Mouse (Mus musculus) hindbrain, embryonic 13.5 days (tissue): ENCODE results near the gene Tlr12. TPM values are rescaled to one million over a fixed set of nuclear protein-coding genes. Genes with fewer than 3 reads are reported as not detected.
"Not testable (repeated sequence)": the region's sequence is repeated elsewhere in the genome, so short reads cannot be mapped to it uniquely, and the experiment has no call there.

Source experiments
- ATAC-seq: fragments of 200-750 bp; cut with Nextera tagmentation; 2 replicates; pipeline ENCODE4 v1.8.0; 2017; ENCODE audit warnings: moderate TSS enrichment; ENCODE audit not compliant: low FRiP score
- H3K27ac ChIP-seq: fragments of 300-500 bp; sonication (generic); 2 replicates; pipeline ENCODE4 v1.5.1; 2015; ENCODE audit warnings: inconsistent platforms, mild to moderate bottlenecking, moderate library complexity
- H3K27me3 ChIP-seq: fragments of 300-500 bp; sonication (generic); 2 replicates; pipeline ENCODE4 v1.6.1; 2015; ENCODE audit warnings: mild to moderate bottlenecking, inconsistent platforms
- H3K36me3 ChIP-seq: fragments of 300-500 bp; sonication (generic); 2 replicates; pipeline ENCODE4 v1.6.1; 2015; ENCODE audit warnings: mild to moderate bottlenecking, inconsistent platforms
- H3K4me1 ChIP-seq: fragments of 300-500 bp; sonication (generic); replicated peaks from 2 replicates; pipeline ENCODE4 v1.6.1; 2015; ENCODE audit warnings: inconsistent platforms
- H3K4me2 ChIP-seq: fragments of 300-500 bp; sonication (generic); 2 replicates; pipeline ENCODE4 v1.6.1; 2015; ENCODE audit warnings: inconsistent platforms, mild to moderate bottlenecking, moderate library complexity
- H3K4me3 ChIP-seq: fragments of 300-500 bp; sonication (generic); 2 replicates; pipeline ENCODE4 v1.5.1; 2015; ENCODE audit warnings: mild to moderate bottlenecking, inconsistent platforms
- H3K9ac ChIP-seq: fragments of 300-500 bp; sonication (generic); 2 replicates; pipeline ENCODE4 v1.6.1; 2015; ENCODE audit warnings: mild to moderate bottlenecking, inconsistent platforms
- H3K9me3 ChIP-seq: fragments of 300-500 bp; sonication (generic); 2 replicates; pipeline ENCODE4 v1.6.1; 2016; ENCODE audit warnings: inconsistent platforms
- WGBS: fragments of 180-500 bp; shearing (Covaris S2); methylation state at CpG from one replicate; pipeline ENCODE4 v1.1.7; 2015; 5-methylcytosine and 5-hydroxymethylcytosine counted together
- polyA plus RNA-seq: library from polyadenylated mRNA; unstranded; fragments of >200 nt; fragmentation: Nextera tagmentation; extraction: Ambion mirVana; gene quantifications from 2 replicates; pipeline ENCODE4 v1.2.1, GENCODE M21; 2015

Gene Tlr12
- polyA plus RNA-seq, 1 experiment from 2014 or later = 1.4 TPM

DNA sequence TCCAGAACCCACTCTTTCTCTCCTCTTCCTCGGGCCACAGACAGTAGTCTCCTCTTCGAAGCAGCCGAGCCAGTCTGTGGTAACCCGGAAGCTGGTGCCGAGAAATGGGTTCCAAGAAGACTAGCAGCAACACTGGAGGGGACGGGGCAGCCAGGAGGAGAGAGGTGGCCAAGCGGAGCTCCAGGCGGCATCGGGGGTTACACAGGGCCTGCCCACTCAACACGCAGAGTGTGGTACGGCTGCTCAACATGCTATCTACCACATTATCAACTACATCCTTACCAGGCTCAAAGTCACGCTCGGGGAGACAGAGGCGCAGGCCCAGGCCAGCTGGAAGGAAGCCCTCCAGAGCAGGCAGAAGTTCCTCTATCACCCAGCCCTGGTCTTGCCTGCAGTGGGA lies 2.7 kb downstream of the Tlr12 start:
- Histone ChIP-seq H3K9ac (no peak overlapping the region), H3K4me1 (peaks cover under 1% of the 10 kb centered on the region; the same call in 1 of the 2 replicates), H3K9me3 (no peaks in the 10 kb centered on the region), H3K4me2 (no peak overlapping the region), H3K27ac (no peak overlapping the region), H3K36me3 (no peaks in the 10 kb centered on the region), H3K4me3 (no peak overlapping the region), H3K27me3 (0 out of 2 replicates have a peak, but pooled peaks cover 8% of the 10 kb centered on the region)
- ATAC-seq = no peak
- WGBS = 86% methylated on average over 14 of the region's 14 CpGs

DNA sequence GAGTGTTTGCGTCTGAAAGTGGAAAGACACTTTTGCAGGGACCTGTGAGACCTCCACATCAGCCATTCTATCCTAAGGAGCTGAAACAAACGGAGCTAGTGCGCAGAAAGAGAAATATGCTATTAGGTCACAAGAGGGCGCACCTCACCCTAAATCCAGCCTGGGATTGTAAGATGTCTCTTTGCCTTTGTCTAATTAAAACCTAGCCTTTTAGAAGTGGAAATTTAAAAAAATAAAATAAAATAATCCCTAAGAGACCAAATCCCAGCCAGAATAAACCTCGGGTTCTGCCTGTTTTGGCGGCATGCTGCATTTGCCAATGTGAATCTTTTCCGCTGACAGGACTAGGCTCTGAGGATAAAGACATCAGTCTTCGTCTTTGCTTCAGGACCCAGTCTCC lies 5.1 kb downstream of the Tlr12 start:
- Histone ChIP-seq H3K9ac (no peak overlapping the region), H3K4me3 (no peak overlapping the region), H3K36me3 (no peaks in the 10 kb centered on the region), H3K9me3 (no peaks in the 10 kb centered on the region), H3K27me3 (0 out of 2 replicates have a peak, but pooled peaks cover 8% of the 10 kb centered on the region), H3K27ac (no peak overlapping the region), H3K4me2 (no peak overlapping the region), H3K4me1 (peaks cover 17% of the 10 kb centered on the region)
- 21% methylated on average over 8 of the region's 8 CpGs for WGBS
- no peak for ATAC-seq

DNA sequence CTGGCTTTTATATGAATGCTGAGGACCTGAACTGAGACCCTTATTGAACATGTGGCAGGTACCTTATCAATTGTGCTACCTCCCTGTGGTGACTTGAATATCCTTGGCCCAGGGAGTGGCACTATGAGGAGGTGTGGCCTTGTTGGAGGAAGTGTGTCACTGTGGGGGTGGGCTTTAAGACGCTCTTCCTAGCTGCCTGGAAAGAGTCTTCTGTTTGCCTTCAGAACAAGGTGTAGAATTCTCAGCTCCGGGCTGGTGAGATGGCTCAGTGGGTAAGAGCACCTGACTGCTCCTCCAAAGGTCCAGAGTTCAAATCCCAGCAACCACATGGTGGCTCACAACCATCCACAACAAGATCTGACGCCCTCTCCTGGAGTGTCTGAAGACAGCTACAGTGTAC lies 6.7 kb downstream of the Tlr12 start:
- not testable (repeated sequence) for H3K36me3 ChIP-seq, H3K4me2 ChIP-seq, H3K27ac ChIP-seq, H3K9ac ChIP-seq, H3K4me3 ChIP-seq, H3K27me3 ChIP-seq, H3K9me3 ChIP-seq, ATAC-seq
- H3K4me1 ChIP-seq = peaks cover 26% of the 10 kb centered on the region
- WGBS = 84% methylated on average over 3 of the region's 3 CpGs

DNA sequence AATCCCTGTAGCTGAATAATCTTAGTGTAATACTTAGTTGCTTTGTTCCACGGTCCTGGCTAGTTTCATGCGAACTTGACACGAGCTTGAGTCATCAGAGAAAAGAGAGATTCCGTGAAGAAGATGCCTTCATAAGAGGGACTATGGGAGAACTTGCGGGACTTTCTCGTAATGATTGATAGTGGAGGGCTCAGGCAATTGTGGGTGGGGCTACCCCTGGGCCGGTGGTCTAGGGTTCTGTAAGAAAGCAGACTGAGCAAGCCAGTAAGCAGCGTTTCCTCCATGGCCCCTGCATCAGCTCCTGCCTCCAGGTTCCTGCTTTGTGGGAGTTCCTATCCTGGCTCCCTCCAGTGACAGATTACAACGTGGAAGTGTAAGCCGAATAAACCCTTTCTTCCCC lies 7.7 kb downstream of the Tlr12 start:
- Histone ChIP-seq H3K4me1 (peaks cover 26% of the 10 kb centered on the region), H3K36me3 (no peaks in the 10 kb centered on the region), H3K9me3 (no peaks in the 10 kb centered on the region), H3K9ac (0 out of 2 replicates have a peak overlapping the region, but pooled peaks have one; percentile 24), H3K4me3 (peak overlapping the region; percentile 59; the same call in 1 of the 2 replicates), H3K27me3 (no peaks in the 10 kb centered on the region), H3K4me2 (peak overlapping the region; percentile 71), H3K27ac (no peak overlapping the region)
- ATAC-seq = no peak
- WGBS = 31% methylated on average over 10 of the region's 10 CpGs

DNA sequence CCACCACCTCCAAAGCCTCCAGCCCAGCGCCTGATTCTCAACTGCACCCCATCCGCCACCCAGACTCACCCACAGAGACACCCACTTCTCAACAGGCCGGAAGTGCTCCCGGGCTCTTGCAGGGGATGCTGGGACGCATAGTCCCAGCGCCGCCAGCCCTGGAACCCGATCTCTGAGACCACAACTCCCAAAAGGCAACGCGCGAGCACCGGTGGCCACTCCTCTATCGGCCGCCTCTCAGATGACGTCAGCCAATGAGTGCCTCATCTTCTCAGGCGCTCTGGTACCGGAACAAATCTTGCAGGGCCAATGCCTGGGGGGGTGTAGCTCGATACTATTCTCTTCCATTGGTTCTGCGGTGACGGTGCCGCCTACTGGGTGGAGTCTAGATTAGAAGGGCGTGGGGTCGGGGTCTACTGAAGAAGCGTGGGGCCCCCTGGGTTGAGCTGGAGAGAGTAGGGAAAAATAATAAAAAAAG lies 8.5 kb downstream of the Tlr12 start, which contains the start of gene Zscan20:
Gene Zscan20 (minus strand): TSS at position 174 of the 478 bp plus-strand sequence.
- Histone ChIP-seq H3K36me3 (no peaks in the 10 kb centered on the region), H3K4me1 (peaks cover 26% of the 10 kb centered on the region), H3K9ac (peak within 1 kb of the TSS; percentile 77), H3K27ac (peak within 1 kb of the TSS; percentile 72), H3K9me3 (no peaks in the 10 kb centered on the region), H3K4me3 (peak within 1 kb of the TSS; percentile 59), H3K4me2 (peak within 1 kb of the TSS; percentile 71), H3K27me3 (no peaks in the 10 kb centered on the region)
- peak; percentile 97 for ATAC-seq
- 1% methylated on average over 24 of the region's 24 CpGs for WGBS

DNA sequence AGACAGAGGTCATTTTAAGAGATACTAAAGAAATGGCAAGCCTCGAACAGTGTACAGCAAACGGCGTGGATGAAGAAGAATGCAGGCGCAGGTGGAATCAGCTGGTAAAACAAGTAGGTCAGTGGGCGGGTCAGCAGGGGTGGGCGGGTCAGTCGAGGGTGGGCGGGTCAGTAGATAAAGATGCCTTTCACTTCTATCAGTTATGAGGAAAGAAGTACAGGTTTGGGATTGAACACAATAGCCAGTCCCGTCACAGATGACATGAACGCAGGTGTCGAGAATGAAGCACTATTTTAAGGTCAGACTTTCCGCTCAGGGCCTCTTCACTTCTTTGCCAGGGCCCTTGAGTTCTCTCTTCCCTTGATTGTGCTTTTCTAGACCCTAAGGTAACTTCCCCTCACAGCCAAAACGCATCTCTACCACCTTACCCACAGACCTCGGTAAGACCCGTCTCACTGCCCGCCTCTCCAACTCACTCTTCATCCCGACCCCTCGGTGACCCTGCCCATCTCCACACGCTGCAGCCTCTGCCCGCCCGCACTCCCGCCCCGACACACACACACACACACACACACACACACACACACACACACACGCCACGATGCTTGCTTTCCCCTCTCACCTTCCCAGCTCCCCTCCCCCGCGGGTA lies 9.0 kb downstream of the Tlr12 start:
- no peaks in the 10 kb centered on the region for H3K27me3 ChIP-seq
- H3K36me3 ChIP-seq = peaks cover 2% of the 10 kb centered on the region; the same call in 1 of the 2 replicates
- peak overlapping the region; percentile 59 for H3K4me3 ChIP-seq
- H3K9ac ChIP-seq = peak overlapping the region; percentile 77
- H3K9me3 ChIP-seq = no peaks in the 10 kb centered on the region
- 9% methylated on average over 26 of the region's 27 CpGs for WGBS
- H3K4me1 ChIP-seq = peaks cover 26% of the 10 kb centered on the region
- H3K27ac ChIP-seq = peak overlapping the region; percentile 72
- H3K4me2 ChIP-seq = peak overlapping the region; percentile 71
- ATAC-seq = no peak

DNA sequence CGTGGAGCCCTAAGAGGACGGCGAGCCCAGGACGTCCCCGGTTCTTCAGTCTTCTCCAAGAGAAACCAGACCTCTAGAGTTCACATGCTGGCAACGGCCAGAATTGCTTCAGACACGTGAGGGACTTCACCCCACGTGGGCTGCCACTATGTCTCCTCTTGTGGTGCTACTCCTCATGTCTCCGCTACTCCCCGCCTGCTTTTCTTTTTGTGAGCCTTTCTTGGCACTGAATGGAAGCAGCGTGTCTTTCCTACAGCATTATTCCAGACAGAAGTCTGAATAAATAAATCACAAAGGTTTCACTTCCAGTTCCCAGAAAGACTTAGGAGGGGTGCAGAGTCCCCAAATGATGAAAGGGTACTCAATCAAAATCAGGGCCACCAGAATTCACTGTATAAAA lies 10.8 kb downstream of the Tlr12 start:
- no peak for ATAC-seq
- 84% methylated on average over 11 of the region's 11 CpGs for WGBS
- peaks cover 19% of the 10 kb centered on the region for H3K36me3 ChIP-seq
- H3K9ac ChIP-seq = no peak overlapping the region
- no peak overlapping the region for H3K27ac ChIP-seq
- H3K27me3 ChIP-seq = no peaks in the 10 kb centered on the region
- H3K4me2 ChIP-seq = no peak overlapping the region
- H3K9me3 ChIP-seq = no peaks in the 10 kb centered on the region
- peaks cover 26% of the 10 kb centered on the region for H3K4me1 ChIP-seq
- H3K4me3 ChIP-seq = no peak overlapping the region

DNA sequence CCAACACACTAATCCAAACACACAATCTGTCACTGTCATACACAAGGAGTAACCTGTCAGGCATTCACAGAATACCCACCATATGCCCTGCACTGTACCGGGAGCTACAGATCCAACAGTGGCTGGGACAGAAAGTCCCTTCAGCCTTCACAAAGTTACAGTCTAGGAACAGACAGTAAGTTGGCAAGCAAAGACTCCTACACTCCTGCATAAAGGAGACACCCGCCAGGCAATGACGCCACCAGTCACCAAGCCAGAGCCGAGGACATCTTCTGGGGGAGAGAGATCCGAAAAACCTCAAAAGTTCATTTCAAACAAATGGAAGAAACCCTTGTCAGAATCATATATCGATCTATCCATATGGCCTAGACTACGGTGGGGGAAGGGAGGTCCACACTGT lies 11.8 kb downstream of the Tlr12 start:
- ATAC-seq = no peak
- 96% methylated on average over 7 of the region's 7 CpGs for whole genome bisulfite sequencing
- H3K27me3 ChIP-seq = no peaks in the 10 kb centered on the region

DNA sequence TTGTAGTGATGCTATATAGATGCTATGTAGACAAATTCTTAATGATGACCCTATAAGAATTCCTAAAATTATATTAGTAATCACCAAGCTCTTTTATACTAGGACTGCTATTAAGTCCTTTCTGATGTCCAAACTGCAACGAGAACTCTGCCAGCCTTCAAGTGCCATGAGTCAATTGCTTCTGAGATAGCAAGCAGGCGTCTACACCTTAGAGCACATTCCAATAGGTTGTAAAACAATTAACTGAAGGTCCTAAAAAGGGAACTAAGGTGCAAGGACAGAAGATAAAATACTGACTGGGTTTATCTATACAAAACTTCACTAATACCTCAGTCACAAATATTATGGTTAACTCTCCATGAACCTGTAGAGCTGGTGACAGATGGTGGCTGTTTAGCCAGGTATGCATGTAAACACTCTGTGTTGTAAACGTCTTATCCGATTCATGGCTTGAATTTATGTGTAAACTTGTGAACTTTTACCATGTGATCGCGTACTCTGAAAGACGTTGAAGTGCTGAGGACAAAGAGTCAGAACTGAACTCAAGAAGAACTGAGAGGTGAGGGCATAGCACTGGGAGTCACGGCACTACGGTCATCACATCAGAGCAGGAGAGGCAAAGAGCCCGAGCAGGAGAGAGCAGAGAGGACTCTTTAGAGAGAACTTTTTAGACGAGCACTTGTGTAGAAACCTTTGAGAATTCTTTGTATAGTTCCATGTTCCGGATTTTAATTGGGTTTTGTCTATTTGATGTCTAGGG lies 20.4 kb downstream of the Tlr12 start:
- Histone ChIP-seq H3K4me2 (no peak overlapping the region), H3K36me3 (peaks cover 43% of the 10 kb centered on the region), H3K9ac (no peak overlapping the region), H3K27ac (no peak overlapping the region), H3K9me3 (0 out of 2 replicates have a peak, but pooled peaks cover 3% of the 10 kb centered on the region), H3K4me3 (no peak overlapping the region), H3K4me1 (no peaks in the 10 kb centered on the region; the same call in 1 of the 2 replicates), H3K27me3 (no peaks in the 10 kb centered on the region)
- WGBS = 92% methylated on average over 12 of the region's 12 CpGs
- no peak for ATAC-seq

More for the DNA sequence above, 11.8 kb downstream of the Tlr12 start:
- Histone ChIP-seq H3K4me3 (no peak overlapping the region), H3K4me1 (peaks cover 26% of the 10 kb centered on the region), H3K36me3 (peaks cover 30% of the 10 kb centered on the region), H3K9ac (no peak overlapping the region), H3K9me3 (no peaks in the 10 kb centered on the region), H3K27ac (no peak overlapping the region), H3K4me2 (no peak overlapping the region)

DNA sequence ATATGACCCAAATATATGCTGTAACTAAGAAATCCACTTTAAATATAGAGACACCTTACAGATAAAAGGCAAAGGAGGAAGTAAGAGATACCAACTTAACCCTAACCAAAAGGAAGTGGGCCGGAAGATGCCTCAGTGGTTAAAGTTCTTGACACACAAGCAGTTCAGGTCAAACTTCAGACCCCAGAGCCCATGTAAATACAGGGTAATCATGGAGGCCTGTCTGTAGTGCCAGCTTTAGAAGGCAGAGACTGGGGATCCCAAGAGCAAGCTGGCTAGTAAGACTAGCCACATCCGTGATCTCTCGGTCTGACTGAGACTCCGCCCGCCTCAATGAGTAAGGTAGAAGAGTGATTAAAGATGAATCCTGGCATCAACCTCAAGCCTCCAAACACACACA lies 24.4 kb downstream of the Tlr12 start:
- WGBS = 96% methylated on average over 5 of the region's 5 CpGs
- peaks cover 43% of the 10 kb centered on the region for H3K36me3 ChIP-seq
- ATAC-seq = no peak

DNA sequence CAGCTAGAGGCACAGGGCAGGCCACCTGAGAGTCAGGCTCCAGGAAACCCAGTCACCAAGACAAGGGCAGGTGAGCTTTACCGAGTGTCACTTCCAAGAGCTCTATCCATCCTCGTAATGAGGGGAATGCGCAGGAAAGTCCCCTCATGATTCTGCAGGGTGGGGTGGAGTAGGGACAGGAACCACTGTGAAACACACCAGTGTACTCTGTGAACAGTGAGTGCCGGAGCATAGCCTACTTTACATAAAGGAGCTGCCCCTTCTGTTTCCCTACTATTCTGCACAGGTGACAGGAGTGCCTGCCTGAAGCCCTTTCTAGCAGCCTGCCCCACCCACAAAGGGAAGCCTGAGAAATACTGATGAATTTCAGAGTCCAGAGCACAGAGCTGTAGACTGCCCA lies 25.1 kb downstream of the Tlr12 start:
- Histone ChIP-seq H3K9me3 (no peaks in the 10 kb centered on the region), H3K4me1 (no peaks in the 10 kb centered on the region; the same call in 1 of the 2 replicates), H3K27me3 (no peaks in the 10 kb centered on the region), H3K36me3 (peaks cover 47% of the 10 kb centered on the region), H3K27ac (no peak overlapping the region), H3K9ac (no peak overlapping the region), H3K4me3 (no peak overlapping the region), H3K4me2 (no peak overlapping the region)
- 97% methylated on average over 4 of the region's 4 CpGs for WGBS
- no peak for ATAC-seq

More for the DNA sequence above, 24.4 kb downstream of the Tlr12 start:
- Histone ChIP-seq H3K27me3 (no peaks in the 10 kb centered on the region), H3K4me1 (no peaks in the 10 kb centered on the region; the same call in 1 of the 2 replicates), H3K4me2 (no peak overlapping the region), H3K4me3 (no peak overlapping the region), H3K9me3 (no peaks in the 10 kb centered on the region), H3K9ac (no peak overlapping the region), H3K27ac (no peak overlapping the region)

DNA sequence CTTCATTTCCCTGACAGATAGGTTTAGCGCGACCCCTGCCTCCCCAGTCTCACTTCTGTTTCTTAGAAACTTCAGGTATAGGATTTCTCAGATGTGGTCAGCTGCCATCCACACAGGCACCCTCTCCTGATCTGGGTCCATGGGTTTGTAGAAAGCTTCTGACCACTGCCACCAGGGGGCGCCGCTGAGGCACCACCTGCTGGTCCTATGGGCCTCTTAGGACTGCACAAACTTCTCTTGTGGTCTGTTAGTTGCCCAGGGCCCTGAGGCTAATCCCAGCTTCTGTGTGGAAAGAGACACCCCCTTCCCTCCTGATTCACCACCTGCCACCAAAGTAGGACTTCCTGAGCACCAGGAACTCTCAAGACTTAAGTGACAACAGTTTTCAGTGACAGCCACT lies 39.2 kb downstream of the Tlr12 start:
- H3K4me1 ChIP-seq = no peaks in the 10 kb centered on the region
- H3K36me3 ChIP-seq = peaks cover 72% of the 10 kb centered on the region
- 58% methylated on average over 4 of the region's 4 CpGs for WGBS
- no peak for ATAC-seq
- no peak overlapping the region for H3K27ac ChIP-seq
- H3K9ac ChIP-seq = no peak overlapping the region
- H3K4me2 ChIP-seq = no peak overlapping the region
- peaks cover 48% of the 10 kb centered on the region for H3K9me3 ChIP-seq
- H3K4me3 ChIP-seq = no peak overlapping the region
- no peaks in the 10 kb centered on the region for H3K27me3 ChIP-seq
